Mouse (Mus musculus): Measurements from ENCODE around the gene Mst1.

Mst1 gene

GRCm38 (mm10) chr9:108056361-108057261 is 23.6 kb upstream of the Mst1 start:
- DNase-seq (ENCODE audit: low spot score in 2 of 2): no peak

DNA sequence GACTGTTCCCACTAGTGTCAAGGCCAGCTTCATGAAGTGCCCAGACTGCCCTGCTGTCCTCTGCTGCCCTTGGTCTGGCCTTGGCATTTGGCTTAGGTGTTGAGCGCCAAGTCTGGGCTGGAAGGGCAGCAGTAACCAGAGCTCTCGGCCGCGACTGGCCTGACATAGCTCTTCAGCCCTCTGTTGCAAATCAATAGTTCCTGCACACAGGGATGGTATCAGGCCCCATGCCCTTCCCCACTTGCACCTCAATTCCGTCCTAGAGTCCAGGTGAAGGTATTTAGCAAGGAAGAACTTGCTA is 23.0 kb upstream of the Mst1 start:
- DNase-seq (ENCODE audit: low spot score in 2 of 2): no peak

GRCm38 (mm10) chr9:108058291-108058690 is 21.9 kb upstream of the Mst1 start:
- DNase-seq (ENCODE audit: low spot score in 2 of 2): no peak

DNA sequence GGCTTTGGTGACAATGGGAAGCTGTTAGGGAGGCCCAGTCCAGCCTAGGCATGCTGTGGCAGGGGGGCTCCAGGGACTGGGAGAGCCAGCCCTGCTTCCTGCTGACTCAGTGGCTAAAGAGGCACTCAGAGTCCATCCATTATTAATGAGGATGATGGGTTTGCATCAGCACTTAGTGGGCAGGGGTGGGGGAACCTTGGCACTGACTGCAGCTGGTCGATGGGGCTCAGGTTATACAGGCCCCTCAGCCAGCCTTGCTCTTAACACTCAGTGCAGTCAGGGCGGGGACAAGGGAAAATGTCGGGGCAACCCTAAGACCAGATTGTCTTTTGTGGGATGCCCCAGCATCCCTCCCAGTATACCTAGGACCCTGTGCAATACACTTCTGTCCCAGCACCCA is 18.1 kb upstream of the Mst1 start:
- no peak for DNase-seq (ENCODE audit: low spot score in 2 of 2)

GRCm38 (mm10) chr9:108063361-108063760 is 16.9 kb upstream of the Mst1 start:
- DNase-seq (ENCODE audit: low spot score in 2 of 2): no peak

DNA sequence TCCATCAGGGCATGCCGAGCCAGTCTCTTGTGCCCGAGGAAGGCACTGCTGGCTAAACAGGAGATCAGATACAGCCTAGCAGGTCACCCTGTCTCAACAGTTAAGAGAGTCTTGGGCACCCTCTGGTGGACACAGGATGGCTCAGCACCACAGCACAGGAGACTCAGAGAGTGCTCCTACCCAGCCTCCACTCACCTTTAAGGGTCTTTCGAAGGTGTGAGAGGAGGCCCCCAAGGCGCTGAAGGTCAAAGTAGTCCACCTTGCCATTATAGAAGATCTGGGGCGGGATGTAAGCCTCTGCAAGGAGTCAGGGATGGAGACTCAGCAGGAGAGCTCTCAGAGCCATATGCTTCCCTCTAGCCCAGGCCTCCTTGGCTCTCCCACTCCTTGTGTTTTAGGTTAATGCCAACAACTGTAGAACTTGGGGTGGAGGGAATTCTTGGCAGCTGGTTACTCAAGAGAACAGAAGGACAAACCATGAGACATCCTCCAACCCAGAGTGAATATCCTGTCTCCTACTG is 14.7 kb upstream of the Mst1 start:
- DNase-seq (ENCODE audit: low spot score in 2 of 2): peak in 1 of 2 experiments; percentile 55

DNA sequence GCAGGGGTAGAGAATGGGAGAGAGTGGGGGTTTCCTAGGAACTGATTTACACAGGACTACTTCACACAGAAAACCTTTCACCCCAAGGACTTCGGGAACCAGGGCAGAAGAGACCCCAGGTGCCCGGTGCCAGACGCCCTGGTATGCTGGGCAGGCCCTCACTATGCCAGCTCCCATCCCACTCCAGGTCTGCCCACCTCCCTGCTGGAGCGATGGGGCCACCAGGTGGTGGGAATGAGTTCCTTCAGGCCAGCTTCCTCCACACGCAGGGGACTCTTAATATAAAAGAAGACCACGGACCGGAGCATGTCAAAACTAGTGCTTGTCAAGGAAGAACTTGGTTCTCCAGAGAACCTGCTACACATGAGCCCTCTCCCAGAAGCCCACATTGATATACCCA is 13.0 kb upstream of the Mst1 start:
- no peak for DNase-seq (ENCODE audit: low spot score in 2 of 2)

DNA sequence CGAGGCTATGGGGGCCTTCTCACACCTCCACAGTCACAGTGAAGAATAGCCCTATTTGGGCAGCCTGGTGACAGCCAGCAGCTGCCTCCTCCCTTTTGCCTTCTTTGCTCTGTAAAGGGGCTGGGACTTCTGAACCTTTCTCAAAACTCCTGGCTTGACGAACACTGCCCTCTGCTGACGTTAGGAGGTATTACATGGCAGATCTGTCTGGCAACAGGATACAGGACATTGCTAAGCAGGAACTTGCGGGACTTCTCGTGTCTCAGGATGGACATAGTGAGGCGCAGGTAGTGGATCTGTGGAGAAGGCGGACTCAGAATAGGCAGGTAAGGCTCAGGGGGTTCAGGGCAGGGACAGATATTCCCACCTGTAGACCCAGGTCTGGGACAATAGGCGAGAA is 12.3 kb upstream of the Mst1 start:
- peak; percentile 63 to 83 for DNase-seq (ENCODE audit: low spot score in 2 of 2)

DNA sequence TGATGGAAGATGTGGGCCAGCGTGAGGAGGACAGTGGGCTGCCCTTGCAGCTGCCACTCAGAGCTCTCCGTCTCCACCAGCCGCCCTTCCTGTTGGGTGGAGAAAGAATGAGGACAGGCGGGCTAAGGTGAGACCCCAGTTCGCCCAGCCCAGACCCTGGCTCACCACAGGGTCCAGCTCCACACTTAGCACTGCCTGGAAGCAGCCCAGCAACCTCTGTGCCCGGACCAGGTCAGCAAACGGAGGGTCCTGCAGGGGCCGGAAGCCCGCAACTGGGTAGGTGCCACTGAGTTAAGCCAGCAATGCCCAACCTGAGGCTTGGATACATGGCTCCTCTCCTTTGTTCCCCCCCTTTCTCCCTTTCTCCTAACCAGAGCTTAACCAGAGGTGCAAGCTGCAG is 11.2 kb upstream of the Mst1 start:
- no peak for DNase-seq (ENCODE audit: low spot score in 2 of 2)

DNA sequence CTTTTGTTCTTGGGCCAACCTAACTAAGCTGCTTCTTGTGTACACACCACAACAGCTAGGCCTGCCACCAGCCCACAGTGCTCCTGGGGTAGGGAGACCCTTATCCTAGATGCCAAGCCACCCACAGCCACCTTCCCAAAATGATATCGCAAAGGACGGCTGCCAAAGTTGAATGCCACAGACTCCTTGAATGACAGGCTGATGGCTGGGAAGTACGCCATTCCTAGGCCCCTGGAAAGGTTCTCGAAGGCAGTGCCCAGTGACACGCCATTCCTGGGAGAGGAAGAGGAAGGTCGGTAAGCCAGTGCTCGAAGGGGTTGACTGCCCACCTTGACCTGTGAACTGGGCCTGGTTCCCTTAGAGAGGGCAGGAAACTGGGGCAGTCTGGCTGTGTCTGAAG is 10.7 kb upstream of the Mst1 start:
- no peak for DNase-seq (ENCODE audit: low spot score in 2 of 2)

- DNase-seq (ENCODE audit: low spot score in 2 of 2): no peak
Observed at GRCm38 (mm10) chr9:108071801-108072200, 8.4 kb upstream of the Mst1 start.

DNA sequence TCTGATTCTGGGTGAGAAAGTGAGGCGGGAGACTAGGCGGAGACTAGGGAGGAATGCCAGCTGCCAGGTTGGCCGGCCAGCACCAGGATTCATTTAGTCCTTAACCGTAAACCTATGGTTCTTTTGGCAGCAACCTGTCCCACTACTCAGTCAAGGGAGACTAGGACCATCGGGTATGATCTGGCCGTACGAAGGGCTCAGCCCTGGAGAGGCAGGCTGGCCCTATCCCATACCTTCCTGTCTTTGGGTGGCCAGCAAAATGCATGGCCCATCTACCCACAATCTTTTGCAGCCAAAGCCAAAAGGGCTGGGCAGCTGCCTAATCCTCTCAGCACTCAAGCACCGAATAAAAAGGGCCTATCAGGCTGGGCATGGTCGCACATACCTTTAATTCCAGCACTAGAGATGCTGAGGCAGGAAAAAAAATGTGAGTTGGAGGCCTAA is 7.7 kb upstream of the Mst1 start:
- no peak for DNase-seq (ENCODE audit: low spot score in 2 of 2)

GRCm38 (mm10) chr9:108073141-108073930 is 6.9 kb upstream of the Mst1 start:
- DNase-seq (ENCODE audit: low spot score in 2 of 2): no peak

DNA sequence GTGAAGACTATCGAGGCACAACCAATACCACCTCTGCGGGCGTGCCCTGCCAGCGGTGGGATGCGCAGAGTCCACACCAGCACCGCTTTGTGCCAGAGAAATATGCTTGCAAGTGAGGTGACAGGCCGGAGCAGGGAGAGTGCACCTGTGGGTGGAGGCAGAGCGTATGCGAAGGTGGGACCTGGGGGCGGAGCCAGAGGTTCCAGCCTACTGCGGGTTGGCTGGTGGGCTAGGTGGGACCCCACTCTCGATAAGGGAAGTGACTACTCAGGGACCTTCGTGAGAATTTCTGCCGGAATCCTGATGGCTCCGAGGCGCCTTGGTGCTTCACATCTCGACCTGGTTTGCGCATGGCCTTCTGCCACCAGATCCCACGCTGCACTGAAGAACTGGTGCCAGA is 2.3 kb downstream of the Mst1 start:
- no peak for DNase-seq (ENCODE audit: low spot score in 2 of 2)

- no peak for DNase-seq (ENCODE audit: low spot score in 2 of 2)
Observed at GRCm38 (mm10) chr9:108082988-108083431, 2.8 kb downstream of the Mst1 start, which contains the start of gene Rnf123. Rnf123 (minus strand) TSS chr9:108083346.

DNA sequence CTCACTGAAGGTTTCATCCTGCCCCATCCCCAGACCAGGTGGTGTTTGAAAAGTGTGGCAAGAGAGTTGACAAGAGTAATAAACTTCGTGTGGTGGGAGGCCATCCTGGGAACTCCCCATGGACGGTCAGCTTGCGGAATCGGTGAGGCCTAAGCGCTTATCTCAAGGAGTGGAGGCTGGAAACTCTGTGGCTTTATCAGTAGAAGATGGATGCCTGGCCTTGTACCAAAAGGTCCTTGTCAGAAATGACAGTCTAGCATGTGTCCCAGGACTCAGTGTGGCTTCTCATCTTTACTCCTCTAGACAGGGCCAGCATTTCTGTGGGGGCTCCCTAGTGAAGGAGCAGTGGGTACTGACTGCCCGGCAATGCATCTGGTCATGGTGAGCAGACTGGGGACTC is 3.3 kb downstream of the Mst1 start:
- no peak for DNase-seq (ENCODE audit: low spot score in 2 of 2)

GRCm38 (mm10) chr9:108085261-108085660 is 5.0 kb downstream of the Mst1 start:
- no peak for DNase-seq (ENCODE audit: low spot score in 2 of 2)

DNA sequence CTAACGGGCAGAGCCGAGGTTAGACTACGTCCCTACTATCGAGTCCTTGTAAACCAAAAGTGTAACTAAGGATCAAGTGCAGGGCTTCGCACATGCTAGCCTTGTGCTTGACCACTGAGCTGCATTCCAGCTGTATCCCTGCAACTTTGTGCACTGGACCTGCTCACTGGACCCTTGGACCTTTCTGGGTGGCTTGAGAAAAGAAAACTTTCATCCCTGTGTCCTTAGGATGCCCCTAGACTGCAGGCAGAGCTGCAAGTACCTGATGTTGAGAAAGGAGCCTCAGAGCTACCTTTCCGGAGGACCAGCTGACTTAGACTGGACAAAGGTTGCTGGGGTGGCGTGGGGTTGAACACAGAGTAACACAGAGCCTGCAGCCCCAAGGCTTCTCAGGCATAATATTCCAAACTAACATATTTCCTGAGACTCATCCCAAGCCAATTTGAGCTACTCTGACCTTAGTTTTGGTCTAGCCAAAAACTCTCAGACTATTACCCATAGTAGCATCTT is 10.4 kb downstream of the Mst1 start:
- no peak for DNase-seq (ENCODE audit: low spot score in 2 of 2)

- no peak for DNase-seq (ENCODE audit: low spot score in 2 of 2)
Observed at GRCm38 (mm10) chr9:108093586-108093985, 13.3 kb downstream of the Mst1 start.

GRCm38 (mm10) chr9:108094184-108094941 is 14.1 kb downstream of the Mst1 start, which contains the start of gene Apeh:
Apeh (minus strand) TSS chr9:108094606.
- peak; percentile 73 to 76 for DNase-seq (ENCODE audit: low spot score in 2 of 2)

DNA sequence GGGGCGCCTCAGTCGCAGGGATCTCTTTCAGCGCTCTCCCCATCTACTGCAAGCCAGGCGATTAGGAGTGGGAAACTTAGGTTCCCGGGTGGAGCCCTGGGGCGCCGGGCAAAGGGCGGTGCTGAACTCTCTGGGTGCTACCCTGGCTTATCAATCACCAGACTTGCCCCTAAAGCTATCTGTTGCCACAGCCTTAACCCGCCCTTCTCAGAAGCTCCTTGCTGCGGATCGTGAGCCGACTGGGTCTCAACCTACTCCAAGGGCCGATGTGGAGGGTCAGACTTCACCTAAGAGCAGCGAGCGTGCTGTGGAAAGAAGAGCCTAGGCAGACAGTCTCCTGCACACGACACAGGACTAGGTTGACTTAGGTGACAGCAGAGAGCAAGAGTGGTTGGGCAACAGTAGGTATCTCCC is 14.8 kb downstream of the Mst1 start:
- DNase-seq (ENCODE audit: low spot score in 2 of 2): no peak

DNA sequence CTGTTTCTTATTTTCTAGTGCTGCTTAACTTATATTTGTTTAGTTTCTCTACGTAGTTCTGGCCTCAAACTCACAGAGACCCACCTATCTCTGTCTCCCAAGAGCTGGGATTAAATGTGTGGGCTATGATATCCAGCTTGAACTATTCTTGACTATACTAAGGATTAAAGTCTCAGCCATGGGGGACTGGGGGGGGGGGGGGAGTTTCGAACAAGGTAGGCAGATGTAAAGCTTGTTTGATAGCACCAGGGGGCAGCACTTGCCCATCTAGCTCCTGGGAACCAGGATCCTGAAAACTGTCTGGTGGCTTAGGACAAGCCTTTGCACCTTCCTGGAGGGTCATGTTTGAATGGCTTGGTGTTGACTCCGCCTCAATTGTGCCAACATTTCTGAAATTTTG is 15.3 kb downstream of the Mst1 start:
- no peak for DNase-seq (ENCODE audit: low spot score in 2 of 2)

Data from frontal cortex, postnatal 25 days (tissue).